Mouse (Mus musculus): ENCODE measurements around the gene Btg2. TPM values are rescaled to one million over a fixed set of nuclear protein-coding genes. Genes with fewer than 3 reads are reported as not detected.
A peak's percentile ranks its signal among the peaks of the same experiment; 100 is the strongest.

Gene Btg2
- polyA plus RNA-seq, 1 experiment from 2014 or later = 105 TPM

DNA sequence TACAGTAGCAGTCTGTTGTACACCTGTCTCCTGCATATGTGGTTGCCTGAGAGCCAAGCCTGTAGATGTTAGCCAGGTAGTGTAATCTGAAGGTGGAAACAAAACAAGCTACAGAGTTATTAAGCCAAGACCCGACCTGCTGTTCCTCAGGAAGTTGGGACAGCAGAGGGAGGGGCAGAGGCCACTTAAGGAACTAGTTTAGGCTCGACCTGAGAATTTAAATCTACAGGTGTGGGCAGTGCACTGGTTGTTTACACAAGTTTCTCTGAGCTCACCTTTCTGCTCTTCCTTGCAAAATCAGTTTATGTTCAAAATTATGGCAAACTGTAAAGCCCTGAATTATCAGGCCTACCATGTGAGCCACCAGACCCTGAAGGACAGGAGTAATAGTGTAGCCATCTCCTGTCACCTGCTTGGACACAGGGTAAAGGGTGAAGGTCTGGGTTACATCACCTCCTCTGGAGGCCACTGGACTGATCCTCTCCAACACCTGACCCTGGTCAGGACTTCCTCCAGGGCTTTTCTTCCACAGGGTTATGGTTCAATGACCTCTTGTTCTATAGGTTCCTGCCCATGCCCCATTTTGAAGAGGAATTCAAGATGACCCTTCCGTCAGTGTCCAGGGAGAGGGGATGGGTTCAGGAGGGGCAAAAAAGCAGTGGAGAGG lies 27.0 kb upstream of the Btg2 start:
- 54% methylated on average over 3 of the region's 3 CpGs for WGBS
- Histone ChIP-seq H3K9ac (no peak overlapping the region), H3K36me3 (no peaks in the 10 kb centered on the region), H3K9me3 (replicated peaks) (no peaks in the 10 kb centered on the region; the same call in 1 of the 2 replicates), H3K27me3 (no peaks in the 10 kb centered on the region), H3K4me2 (replicated peaks) (no peak overlapping the region), H3K4me1 (no peaks in the 10 kb centered on the region), H3K27ac (no peak overlapping the region), H3K4me3 (no peak overlapping the region)
- ATAC-seq (ENCODE audit: low FRiP score) = no peak

DNA sequence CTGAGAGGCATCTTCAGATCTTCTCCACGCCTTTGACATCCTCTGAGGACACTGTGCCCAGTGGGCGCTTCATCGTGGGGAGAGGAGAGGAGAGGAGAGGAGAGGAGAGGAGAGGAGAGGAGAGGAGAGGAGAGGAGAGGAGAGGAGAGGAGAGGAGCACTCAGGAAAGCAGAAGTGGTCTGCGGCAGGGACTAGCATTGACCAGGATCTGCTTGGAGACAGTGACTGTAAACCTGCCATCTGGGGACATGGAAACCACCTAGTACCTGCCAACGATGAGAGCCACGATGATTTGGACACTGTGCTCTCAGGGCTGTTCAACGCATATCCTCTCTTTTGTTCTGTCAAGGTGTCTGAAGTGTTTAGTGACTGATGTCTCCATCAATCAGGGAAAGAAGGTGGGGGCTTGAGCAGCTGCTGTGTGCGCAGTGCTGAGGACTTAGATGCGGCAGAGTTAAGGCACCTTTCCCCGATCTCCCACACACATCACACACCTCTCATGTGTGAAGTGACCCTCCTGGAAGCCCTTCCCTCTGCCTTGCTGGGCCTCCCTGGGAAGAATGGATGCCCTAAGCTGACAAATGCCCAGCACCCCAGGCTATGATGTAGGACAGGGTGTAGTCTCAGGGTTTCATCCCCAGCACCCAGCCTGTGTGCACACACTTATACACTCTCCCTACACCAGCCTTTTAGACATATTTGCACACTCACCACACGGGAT lies 26.3 kb upstream of the Btg2 start:
- Histone ChIP-seq H3K4me3 (no peak overlapping the region), H3K36me3 (no peaks in the 10 kb centered on the region), H3K4me1 (no peaks in the 10 kb centered on the region), H3K27ac (no peak overlapping the region), H3K9ac (no peak overlapping the region), H3K27me3 (no peaks in the 10 kb centered on the region), H3K4me2 (replicated peaks) (no peak overlapping the region), H3K9me3 (replicated peaks) (no peaks in the 10 kb centered on the region; the same call in 1 of the 2 replicates)
- 71% methylated on average over 11 of the region's 11 CpGs for WGBS
- ATAC-seq (ENCODE audit: low FRiP score) = no peak

DNA sequence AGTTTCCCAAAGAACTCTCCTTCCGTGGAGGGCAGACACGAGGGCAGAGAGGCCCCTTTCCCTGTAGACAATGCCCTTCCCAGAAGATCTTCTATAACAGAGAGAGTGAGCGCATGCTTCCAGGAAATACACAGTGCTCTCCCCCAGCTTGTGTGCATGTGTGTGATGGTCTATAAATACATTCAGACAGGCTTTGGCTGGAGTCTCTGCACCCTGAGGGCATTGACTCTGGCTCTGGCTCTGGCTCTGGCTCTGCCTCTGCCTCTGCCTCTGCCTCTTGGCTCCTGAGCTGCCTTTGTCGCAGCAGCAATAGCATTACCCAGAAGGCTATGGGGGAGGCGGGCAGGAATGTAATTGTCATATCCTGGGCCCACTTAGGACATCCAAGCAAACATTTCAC lies 24.9 kb upstream of the Btg2 start:
- no peak overlapping the region for H3K27ac ChIP-seq

DNA sequence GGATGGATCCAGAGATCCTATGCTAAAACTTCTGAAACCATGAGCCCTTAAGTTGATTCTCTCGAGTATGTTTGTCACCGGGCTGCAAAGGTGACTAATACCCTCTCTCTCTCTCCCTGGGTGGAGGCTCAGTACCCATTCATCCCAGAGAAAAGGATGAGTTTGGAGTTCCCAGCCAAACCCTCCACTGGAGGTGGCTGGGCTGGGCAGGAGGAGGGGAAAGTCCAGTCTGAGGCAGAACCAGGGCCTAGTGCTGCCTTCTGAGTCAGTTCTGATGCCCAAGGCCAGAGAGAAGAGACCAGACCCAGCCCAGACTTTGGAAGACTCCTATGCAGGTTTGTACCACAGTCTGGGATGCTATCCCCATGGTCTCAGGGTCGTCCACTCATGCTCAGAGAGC lies 22.7 kb upstream of the Btg2 start:
- no peak for ATAC-seq (ENCODE audit: low FRiP score)
- Histone ChIP-seq H3K27ac (no peak overlapping the region), H3K4me3 (no peak overlapping the region), H3K4me1 (peaks cover 32% of the 10 kb centered on the region), H3K4me2 (replicated peaks) (no peak overlapping the region), H3K27me3 (no peaks in the 10 kb centered on the region), H3K36me3 (no peaks in the 10 kb centered on the region), H3K9ac (no peak overlapping the region), H3K9me3 (replicated peaks) (no peaks in the 10 kb centered on the region)
- 76% methylated on average over 3 of the region's 3 CpGs for WGBS

More for the DNA sequence above, 24.9 kb upstream of the Btg2 start:
- Histone ChIP-seq H3K9me3 (replicated peaks) (no peaks in the 10 kb centered on the region; the same call in 1 of the 2 replicates), H3K27me3 (no peaks in the 10 kb centered on the region), H3K4me3 (no peak overlapping the region), H3K36me3 (no peaks in the 10 kb centered on the region), H3K4me1 (peaks cover 11% of the 10 kb centered on the region), H3K4me2 (replicated peaks) (no peak overlapping the region), H3K9ac (no peak overlapping the region)
- WGBS = 71% methylated on average over 5 of the region's 5 CpGs
- ATAC-seq (ENCODE audit: low FRiP score) = no peak

DNA sequence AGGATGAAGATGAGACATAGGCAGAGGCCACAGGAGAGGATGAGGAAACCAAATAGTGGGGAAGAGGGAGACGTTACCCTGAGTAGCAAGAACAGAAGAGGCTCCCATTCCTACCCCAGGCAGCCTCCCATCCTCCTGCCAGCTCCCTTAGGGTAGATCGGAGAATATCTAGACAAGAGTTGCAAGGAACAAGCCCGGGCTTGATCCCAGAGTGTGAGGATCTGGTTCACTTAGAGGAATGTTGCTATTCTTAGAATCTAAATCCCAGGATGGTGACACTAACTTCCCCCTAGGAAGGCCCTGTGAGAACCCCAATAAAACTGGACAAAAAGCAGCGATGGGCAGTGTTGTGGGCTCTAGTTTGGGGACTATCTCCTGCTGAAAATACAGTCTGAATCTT lies 22.0 kb upstream of the Btg2 start:
- Histone ChIP-seq H3K9me3 (replicated peaks) (no peaks in the 10 kb centered on the region), H3K9ac (no peak overlapping the region), H3K27me3 (no peaks in the 10 kb centered on the region), H3K36me3 (no peaks in the 10 kb centered on the region), H3K4me3 (no peak overlapping the region), H3K27ac (no peak overlapping the region), H3K4me1 (peaks cover 39% of the 10 kb centered on the region), H3K4me2 (replicated peaks) (no peak overlapping the region)
- no peak for ATAC-seq (ENCODE audit: low FRiP score)
- WGBS = 94% methylated on average over 4 of the region's 4 CpGs

DNA sequence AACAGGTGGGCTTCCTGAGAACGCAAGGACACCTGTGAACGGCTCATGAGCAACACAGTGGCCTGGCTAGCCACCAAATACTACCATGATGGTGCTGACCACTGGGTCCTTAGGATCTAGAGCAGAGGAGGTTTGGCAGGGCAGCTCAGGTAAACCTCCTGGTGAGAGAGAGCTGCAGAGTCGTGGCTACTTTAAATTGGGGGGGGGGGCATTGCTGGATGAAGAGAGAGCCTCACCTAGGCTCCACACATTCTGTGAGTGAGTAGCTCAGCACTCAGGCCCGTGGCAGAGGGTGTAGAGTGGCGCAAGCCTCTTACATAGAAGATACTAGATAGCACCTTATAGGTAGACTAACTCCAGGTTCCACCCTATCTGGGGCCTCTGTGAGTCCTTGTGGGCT lies 21.5 kb upstream of the Btg2 start:
- no peaks in the 10 kb centered on the region for H3K9me3 ChIP-seq (replicated peaks)
- no peak overlapping the region for H3K27ac ChIP-seq
- no peaks in the 10 kb centered on the region for H3K36me3 ChIP-seq
- no peak overlapping the region for H3K4me3 ChIP-seq
- H3K27me3 ChIP-seq = no peaks in the 10 kb centered on the region
- peaks cover 44% of the 10 kb centered on the region for H3K4me1 ChIP-seq
- 82% methylated on average over 5 of the region's 5 CpGs for WGBS
- ATAC-seq (ENCODE audit: low FRiP score) = no peak
- no peak overlapping the region for H3K4me2 ChIP-seq (replicated peaks)
- H3K9ac ChIP-seq = no peak overlapping the region

DNA sequence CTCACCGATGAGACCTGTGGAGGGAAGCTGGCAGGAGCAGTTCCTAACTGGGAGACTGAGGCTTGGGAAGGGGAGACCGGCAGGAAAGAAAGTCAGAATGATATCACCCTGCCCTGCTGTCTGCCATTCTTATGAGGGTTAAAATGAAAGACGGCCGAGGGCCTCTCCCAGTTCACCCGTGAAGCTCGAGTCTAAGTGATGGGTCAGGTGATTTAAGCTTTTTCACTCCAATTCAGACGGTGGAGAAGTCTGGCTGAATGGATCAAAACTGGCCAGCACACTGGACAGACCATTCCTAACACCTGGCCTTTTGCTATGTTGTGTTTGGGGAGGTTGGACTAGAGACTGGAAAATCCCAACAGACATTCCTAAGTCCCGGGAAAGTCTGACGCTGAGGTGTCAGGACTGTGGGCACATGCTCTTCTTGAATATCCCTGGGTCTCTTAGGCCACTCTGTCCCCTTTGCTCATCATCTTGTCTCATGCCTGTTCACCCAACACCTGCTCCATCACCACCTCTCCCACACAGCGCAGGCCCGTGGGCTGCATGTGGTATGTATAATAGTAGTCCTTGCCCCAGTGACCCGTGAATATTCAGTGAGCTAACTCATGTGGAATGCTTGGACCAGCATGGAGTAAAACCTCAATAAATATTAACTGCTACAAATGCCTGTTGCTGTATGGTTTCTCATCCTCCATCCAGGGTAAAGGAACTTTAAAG lies 20.8 kb upstream of the Btg2 start:
- no peaks in the 10 kb centered on the region for H3K27me3 ChIP-seq
- peak overlapping the region; percentile 49; the same call in 1 of the 2 replicates for H3K9ac ChIP-seq
- 27% methylated on average over 12 of the region's 12 CpGs for WGBS
- H3K4me2 ChIP-seq (replicated peaks) = peak overlapping the region; percentile 62
- H3K36me3 ChIP-seq = no peaks in the 10 kb centered on the region
- peak overlapping the region; percentile 38 for H3K4me3 ChIP-seq
- peak overlapping the region; percentile 81 for H3K27ac ChIP-seq
- H3K4me1 ChIP-seq = peaks cover 51% of the 10 kb centered on the region
- no peaks in the 10 kb centered on the region for H3K9me3 ChIP-seq (replicated peaks)
- ATAC-seq (ENCODE audit: low FRiP score) = no peak

DNA sequence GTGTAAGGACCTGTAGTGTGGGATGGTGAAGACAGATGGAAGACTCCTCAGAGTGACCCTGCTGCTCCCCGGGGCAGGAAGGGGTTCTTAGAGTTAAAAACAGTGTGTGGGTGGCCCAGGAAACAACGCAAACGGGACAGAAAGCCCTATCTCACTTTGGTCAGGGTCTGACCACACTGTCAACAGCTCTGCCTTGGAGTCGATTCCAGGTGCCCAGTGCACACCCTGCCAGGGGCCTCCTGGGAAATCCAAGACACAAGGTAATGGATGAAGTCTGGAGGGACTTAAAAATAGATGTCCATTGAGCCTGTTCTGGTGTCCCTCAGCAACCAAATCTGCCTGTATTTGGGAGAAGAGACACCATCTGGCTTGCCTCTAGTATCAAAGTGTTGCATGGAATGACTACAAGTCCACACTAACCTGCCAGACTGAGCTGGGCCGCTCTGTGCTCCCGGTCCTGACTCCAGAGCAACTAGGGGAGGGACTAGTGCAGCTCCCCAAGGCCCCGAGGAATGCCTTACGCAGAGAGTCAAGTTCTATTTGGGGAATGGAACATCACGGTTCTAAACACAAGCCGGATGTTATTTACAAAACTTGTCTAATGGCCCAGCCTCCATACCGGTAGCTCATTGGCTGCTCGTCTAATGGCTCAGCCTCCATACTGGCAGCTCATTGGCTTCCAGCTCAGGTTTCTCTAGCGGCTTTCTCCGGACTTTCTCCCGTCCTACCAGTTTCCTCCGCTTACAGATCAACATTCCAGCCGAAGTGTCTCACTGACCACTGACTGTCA lies 20.0 kb upstream of the Btg2 start:
- peak overlapping the region; percentile 62 for H3K4me2 ChIP-seq (replicated peaks)
- H3K36me3 ChIP-seq = no peaks in the 10 kb centered on the region
- no peaks in the 10 kb centered on the region for H3K9me3 ChIP-seq (replicated peaks)
- peaks cover 57% of the 10 kb centered on the region for H3K4me1 ChIP-seq
- peak; percentile 39; the same call in 1 of the 2 replicates for ATAC-seq (ENCODE audit: low FRiP score)
- peak overlapping the region; percentile 49; the same call in 1 of the 2 replicates for H3K9ac ChIP-seq
- peak overlapping the region; percentile 81 for H3K27ac ChIP-seq
- no peaks in the 10 kb centered on the region for H3K27me3 ChIP-seq
- H3K4me3 ChIP-seq = peak overlapping the region; percentile 38
- WGBS = 10% methylated on average over 17 of the region's 17 CpGs

DNA sequence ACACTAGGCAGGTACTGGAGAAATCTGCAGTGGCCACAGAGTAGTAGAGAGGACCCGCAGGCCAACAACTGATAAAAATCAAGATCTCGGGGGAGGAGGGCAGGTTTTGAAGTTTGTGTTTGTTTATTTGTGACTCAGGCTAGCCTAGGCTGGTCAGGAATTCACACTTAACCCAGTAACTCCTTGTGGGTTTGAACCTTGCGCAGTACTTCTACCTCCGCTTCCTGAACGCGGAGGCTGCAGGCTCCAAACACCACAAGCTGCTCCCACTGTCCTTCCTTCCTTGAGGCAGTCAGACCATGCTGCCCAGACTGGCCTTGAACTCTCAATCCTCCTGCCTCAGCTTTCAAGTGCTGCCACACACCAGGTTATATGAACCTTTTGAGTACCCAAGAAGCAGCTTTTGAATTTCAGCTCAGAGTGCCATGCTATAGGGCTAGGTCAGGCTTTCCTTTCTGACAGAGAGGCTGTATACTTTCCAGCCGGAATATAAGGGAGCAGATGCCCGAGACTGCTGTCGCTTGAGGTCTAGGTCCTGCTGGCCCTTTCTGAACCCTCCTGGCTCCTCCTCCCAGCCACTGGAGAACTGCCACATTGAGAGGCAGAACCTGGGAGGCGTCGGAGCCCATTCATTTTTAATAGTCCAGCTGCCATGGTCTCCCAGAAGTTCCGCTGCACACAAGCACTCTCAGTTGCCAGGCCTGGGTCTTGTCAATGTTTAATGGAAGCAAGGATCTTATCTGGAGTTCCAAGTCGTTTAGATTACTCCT lies 19.2 kb upstream of the Btg2 start:
- Histone ChIP-seq H3K27ac (peak overlapping the region; percentile 81), H3K36me3 (no peaks in the 10 kb centered on the region), H3K27me3 (no peaks in the 10 kb centered on the region), H3K4me2 (replicated peaks) (peak overlapping the region; percentile 62), H3K9me3 (replicated peaks) (no peaks in the 10 kb centered on the region), H3K9ac (no peak overlapping the region), H3K4me3 (no peak overlapping the region), H3K4me1 (peaks cover 65% of the 10 kb centered on the region)
- 68% methylated on average over 13 of the region's 13 CpGs for WGBS
- ATAC-seq (ENCODE audit: low FRiP score) = no peak

DNA sequence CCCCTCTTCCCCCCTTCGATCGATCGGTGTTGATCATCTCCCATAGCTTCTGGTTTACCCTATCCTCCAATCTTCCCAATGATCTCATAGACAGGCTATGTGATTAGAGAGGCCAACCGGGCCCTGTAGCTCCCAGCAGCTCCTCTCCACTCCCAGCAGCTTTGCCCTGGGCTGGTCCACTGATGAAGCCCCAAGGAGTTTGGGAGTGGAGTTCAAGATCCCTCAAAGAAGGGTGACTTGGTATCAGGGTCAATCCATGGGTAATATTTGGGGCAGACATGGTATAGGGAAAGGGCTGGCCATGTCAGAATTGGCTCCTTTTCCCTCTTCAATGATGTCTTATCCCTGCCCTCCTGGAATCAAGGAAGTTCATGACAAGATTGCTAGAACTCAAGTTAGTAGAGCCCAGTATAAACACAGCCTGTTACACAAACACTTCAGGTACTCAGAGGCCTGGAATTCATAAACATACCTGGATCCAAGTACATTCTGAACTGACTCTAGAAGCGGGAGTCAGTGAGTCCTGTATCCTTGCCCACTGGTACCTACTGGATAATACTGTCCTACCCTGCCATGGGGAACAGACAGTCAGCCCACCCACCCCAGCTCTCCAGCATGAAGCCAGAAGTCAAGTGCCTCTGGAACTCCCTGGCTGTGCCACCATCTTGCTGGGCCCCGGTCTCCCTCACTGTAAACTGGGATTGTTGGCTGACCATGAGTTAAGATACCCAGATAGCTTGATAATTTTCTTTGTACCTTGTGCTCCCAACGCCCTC lies 18.3 kb upstream of the Btg2 start:
- Histone ChIP-seq H3K9me3 (replicated peaks) (no peaks in the 10 kb centered on the region), H3K4me3 (no peak overlapping the region), H3K9ac (no peak overlapping the region), H3K36me3 (no peaks in the 10 kb centered on the region), H3K4me1 (peaks cover 74% of the 10 kb centered on the region), H3K4me2 (replicated peaks) (no peak overlapping the region), H3K27ac (peak overlapping the region; percentile 85), H3K27me3 (no peaks in the 10 kb centered on the region)
- no peak for ATAC-seq (ENCODE audit: low FRiP score)
- 83% methylated on average over 7 of the region's 7 CpGs for WGBS

All from hindbrain, embryonic 12.5 days (tissue).